Mouse (Mus musculus): Measurements from ENCODE around the gene B4galt3. TPM values are rescaled to one million over a fixed set of nuclear protein-coding genes. Genes with fewer than 3 reads are reported as not detected.
A peak's percentile ranks its signal among the peaks of the same experiment; 100 is the strongest.
"Not testable (repeated sequence)": the region's sequence is repeated elsewhere in the genome, so short reads cannot be mapped to it uniquely, and the experiment has no call there.

Gene B4galt3
- total RNA-seq, 2 experiments from 2014 or later, result 24.0 to 34.5 TPM

GRCm38 (mm10) chr1:171280250-171280915 is 10.3 kb downstream of the B4galt3 start:
- peak; percentile 25; the same call in 1 of the 2 replicates for ATAC-seq (replicated peaks; ENCODE audit: low FRiP score, low TSS enrichment, poor library complexity, severe bottlenecking)

DNA sequence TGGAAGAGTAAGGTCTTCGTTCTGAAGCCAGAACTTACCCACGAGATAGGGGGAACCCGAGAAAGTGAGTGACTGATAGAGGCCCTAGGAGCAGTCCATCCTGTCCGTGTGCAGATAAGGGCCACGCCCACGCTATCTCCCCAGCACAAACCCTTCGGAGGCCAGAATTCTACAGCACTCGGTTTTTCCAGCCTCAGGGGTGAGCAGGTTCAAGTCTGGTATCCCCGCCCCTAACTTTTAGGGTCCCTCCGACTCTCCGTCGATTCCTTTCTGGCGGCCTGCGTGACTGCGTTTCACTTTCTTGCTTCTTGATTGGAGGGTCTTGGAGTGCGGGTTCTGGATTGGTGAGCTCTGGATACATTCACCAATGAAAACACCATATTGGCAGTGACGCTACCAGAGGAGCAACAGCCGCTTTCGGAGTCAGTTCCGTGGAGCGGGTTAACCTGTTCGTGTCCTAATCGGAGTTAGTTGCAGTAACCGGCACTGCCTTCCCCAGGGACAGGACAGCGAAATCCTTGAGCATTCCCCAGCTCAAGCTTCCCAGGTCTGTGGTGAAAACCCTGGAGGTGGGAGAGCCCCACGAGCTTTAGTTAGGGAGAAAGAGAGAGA is 10.9 kb downstream of the B4galt3 start, which contains the start of gene Ppox:
Gene Ppox (minus strand): TSS at position 271 of the 612 bp plus-strand sequence.
- peak; percentile 87 for ATAC-seq (replicated peaks; ENCODE audit: low FRiP score, low TSS enrichment, poor library complexity, severe bottlenecking)

GRCm38 (mm10) chr1:171281528-171281923 is 11.4 kb downstream of the B4galt3 start:
- peak; percentile 52 for ATAC-seq (replicated peaks; ENCODE audit: low FRiP score, low TSS enrichment, poor library complexity, severe bottlenecking)

DNA sequence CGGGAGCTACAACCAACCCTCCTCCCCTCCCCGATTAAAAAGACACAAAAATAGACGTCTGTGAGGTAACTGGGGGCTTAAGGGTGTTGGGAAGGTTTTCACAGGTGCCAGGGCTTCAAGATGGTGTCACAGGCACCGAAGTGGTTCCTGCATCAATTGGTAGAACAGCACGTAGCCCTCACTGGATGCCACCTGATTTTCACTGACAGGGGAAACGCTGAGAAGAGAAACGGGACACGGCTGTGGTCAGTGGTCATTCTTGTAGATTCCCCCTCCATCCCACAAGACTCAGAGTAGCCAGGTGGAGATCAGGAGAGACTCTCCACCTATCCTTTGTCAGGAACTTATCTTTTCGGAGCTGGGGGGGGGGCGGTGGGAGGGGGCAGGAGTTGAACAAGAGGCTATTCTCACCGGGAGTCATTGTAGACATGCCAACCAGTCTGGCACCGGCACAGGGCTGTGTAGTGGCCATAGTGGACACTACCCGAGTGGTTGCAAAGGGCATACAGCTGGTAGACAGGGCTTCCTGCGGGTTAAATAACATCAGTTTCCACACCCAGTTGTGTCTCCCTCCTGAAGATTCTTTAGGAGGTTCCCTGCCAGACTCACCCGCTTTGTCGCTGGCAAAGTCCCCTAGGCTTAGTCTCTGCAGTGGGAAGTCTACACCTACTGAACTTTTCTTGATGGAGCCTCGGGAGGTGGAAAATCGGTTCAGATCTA is 12.1 kb downstream of the B4galt3 start:
- ATAC-seq (replicated peaks; ENCODE audit: low FRiP score, low TSS enrichment, poor library complexity, severe bottlenecking), result no peak

DNA sequence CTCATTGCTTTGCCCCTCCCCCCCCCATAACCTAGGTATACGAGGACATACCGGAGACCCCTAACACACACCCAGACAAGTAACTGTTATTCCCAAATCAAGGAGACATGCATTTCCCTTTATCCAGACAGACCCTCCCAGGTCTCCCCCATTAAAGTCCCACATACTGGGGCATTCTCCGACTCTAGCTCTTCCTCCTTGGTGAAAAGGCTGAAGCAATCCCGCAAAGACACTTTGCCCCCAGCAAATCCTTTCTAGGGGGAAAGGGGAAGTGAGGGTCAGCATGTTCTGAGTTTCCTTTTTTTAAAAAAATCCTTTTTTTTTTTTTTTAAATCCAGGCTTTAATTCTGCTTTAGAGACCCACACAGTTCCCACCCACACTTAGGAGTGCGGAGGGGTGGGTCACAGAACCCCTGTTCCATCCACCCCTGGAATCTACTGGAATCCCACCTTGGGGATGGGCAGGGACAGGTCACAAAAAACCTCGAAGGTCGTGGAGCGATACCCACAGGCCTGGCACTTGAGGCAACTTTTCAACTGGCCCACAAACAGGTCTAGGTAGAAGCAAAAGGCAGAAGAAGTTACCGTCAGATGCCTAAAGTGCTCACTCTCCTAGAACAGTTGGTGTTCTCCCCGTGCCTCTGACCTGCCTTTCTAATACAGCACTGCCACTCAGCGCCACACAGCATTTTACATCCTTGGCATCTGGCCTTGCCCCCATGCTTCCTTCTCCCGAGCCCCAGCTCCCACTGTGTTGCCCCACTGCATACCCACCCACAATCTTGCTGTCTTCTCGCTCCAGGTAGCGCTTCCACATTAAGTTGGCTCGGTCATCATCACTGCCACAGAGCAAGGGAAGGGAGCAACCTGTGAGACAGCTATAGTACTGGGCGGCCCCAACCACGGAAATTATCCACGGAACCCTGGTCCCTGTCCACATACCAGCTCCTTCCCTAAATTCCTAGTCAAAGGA is 13.3 kb downstream of the B4galt3 start:
- no peak for ATAC-seq (replicated peaks; ENCODE audit: low FRiP score, low TSS enrichment, poor library complexity, severe bottlenecking)

DNA sequence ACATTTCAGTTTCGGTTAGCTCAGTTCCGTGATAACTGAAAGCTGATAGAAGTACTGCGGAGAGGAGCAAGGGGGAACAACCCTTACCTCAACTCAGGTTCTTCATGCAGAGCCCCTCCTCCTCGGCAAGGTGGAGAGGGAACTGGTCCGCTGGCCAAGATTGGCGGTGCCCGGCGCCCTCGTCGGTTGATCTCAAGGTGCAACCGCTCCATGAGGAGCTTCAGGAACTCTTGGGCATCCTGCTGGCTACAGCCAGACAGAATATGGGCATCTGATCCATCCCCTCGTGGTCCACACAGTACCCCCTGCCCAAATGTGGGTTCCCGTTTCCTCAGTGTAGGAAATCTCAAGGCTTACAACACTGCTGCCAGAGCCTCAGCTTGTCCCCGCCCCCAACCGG is 14.4 kb downstream of the B4galt3 start:
- no peak for ATAC-seq (replicated peaks; ENCODE audit: low FRiP score, low TSS enrichment, poor library complexity, severe bottlenecking)

DNA sequence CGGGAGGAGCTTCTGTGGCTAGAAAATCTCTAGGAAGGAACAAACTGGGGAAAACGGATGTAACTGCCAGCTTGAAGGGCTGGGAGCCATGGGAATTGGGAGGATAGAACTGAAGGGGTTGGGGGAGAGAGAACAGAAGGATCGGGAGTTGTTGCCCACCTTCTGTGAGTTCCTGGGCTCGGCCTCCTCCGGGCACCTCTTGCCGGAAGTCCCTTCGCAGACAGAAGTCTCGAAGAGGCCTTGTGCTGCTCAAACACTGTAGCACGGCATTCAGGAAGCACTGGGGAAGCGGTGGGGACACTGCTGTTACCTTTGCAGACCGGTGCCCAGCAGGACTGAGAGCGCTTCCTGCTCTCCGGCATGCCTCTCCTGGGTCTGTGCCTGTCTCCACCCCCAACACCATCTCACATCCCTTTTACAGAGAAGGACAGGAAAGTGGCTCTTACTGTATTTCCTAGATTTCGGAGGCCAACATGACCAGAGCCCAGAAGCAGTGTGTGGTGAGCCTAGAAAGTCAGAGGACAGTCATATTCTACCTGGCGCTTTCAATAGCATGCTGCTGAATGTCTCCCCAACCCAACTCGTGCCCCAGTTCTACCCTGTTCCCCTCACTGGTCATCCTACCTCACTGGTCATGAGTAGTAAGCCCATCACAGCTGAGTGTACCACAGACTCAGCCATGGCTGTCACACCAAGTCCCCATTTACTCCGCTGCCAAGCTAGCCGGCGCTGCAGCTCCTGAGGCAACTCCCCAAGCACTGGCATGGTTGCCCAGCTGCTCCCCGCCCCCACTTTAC is 15.2 kb downstream of the B4galt3 start:
- ATAC-seq (replicated peaks; ENCODE audit: low FRiP score, low TSS enrichment, poor library complexity, severe bottlenecking), result no peak

DNA sequence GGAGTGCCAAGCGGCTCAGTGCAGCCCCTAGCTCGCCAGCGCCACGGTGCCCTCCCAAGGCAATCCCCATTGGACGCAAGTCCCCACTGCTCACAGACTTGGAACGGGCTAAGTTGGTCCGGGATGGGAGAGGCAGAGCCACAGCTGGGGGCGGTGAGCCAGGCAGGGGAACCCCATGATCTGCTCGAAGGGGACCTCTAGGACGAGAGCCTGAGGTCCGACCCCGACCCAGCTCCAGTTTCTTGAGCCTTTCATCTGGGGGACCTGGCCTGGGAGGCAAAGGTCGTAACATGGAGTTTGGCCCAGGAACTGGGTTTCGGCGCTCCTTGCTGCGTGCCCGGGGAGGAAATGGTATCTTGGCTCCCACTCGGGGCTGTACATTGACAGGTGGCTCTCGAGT is 16.4 kb downstream of the B4galt3 start:
- ATAC-seq (replicated peaks; ENCODE audit: low FRiP score, low TSS enrichment, poor library complexity, severe bottlenecking), result no peak

- peak; percentile 93 for ATAC-seq (replicated peaks; ENCODE audit: low FRiP score, low TSS enrichment, poor library complexity, severe bottlenecking)
Observed at GRCm38 (mm10) chr1:171287136-171288081, 17.3 kb downstream of the B4galt3 start, which contains the start of gene Usp21. TSS of gene Usp21 (minus strand) at chr1:171287991.

DNA sequence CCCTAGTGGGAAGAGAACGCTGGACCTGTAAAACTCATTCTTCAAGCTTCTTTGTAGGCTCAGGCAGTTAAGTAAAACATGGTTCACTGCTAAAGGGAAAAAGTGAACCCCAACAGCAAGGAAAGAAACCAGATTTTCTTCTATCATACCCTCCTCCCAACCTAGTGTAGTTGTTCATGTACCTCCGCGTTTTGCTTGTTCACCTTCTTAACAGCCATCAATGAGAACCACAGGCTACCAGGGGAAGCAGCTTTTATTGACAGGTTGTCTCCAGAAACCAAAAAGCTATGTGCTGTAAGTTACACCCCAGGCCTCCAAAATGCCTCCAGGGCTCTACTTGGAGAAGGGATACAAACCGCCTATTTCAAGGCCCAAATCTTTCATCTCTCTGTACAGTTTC is 18.2 kb downstream of the B4galt3 start:
- ATAC-seq (replicated peaks; ENCODE audit: low FRiP score, low TSS enrichment, poor library complexity, severe bottlenecking), result no peak

DNA sequence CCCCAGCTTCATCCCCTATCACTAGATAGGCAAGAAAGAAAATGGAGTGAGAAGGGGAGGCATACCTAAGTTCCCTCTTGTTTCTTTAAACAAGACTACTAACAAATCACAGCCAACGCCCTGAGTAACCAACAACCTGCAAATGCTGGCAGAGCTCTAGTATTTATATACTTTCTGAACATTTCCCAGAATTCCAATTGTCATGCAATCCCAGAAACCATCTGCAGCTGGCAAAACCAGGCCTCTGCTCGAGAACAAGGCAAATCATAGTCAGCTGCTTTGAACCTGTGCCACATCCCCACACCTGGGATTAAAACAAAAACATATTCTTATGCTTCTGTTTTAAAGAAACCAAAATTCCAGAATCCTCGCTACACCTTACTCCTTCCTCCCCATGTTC is 23.2 kb downstream of the B4galt3 start:
- no peak for ATAC-seq (replicated peaks; ENCODE audit: low FRiP score, low TSS enrichment, poor library complexity, severe bottlenecking)

DNA sequence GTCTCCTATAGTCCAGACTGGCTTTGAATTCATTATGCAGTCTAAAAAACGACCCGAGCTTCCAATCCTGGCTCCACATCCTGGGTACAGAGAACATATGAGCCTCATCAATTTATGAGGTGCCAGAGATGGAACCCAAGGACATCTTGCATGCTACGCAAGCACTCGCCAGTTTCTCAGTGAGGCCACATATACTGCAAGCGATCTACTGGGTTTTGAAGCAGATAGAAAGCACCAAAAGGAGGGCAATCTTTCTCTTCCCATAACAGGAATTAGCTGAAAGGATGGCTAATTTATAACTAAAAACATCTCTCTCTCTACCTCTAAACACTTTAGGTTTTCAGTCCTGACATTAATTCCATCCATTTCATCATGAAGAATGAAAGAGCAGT is 23.8 kb downstream of the B4galt3 start:
- ATAC-seq (replicated peaks; ENCODE audit: low FRiP score, low TSS enrichment, poor library complexity, severe bottlenecking), result no peak

- peak; percentile 94 for ATAC-seq (replicated peaks; ENCODE audit: low FRiP score, low TSS enrichment, poor library complexity, severe bottlenecking)
Observed at GRCm38 (mm10) chr1:171294298-171295062, 24.4 kb downstream of the B4galt3 start, which contains the start of gene Ufc1. TSS of gene Ufc1 (minus strand) at chr1:171295024.

DNA sequence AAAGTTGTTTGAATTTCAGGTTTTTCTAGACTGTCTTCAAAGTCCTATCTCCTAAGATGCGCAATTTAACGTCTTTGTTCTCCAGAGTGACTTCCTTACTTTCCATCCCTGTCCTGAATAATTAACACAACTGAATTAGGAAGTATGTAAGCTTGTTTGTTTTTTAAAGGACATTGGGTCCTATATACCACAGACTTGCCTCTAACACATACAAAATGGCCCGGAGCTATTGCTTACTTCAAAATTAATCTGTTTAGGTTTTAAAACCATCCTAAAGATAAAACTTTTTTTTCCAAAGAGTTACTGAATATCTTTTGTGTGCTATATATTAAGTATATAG is 24.9 kb downstream of the B4galt3 start:
- ATAC-seq (replicated peaks; ENCODE audit: low FRiP score, low TSS enrichment, poor library complexity, severe bottlenecking), result peak; percentile 40; the same call in 1 of the 2 replicates

GRCm38 (mm10) chr1:171298226-171298625 is 28.1 kb downstream of the B4galt3 start:
- no peak for ATAC-seq (replicated peaks; ENCODE audit: low FRiP score, low TSS enrichment, poor library complexity, severe bottlenecking)

DNA sequence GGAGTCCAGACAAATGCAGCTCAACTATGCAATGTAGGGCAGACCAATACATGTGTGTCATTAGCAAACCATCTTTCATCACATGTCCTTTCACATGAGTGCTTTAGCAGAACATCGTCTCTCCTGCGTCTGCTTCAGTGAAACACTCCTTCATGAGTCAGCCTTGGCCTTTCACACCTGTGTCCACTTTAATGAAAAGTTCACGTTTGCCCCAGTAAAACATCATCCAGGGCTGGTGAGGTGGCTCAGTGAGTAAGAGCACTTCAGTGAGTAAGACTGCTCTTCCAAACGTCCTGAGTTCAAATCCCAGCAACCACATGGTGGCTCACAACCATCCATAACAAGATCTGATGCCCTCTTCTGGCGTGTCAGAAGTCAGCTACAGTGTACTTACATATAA is 36.0 kb downstream of the B4galt3 start:
- ATAC-seq (replicated peaks; ENCODE audit: low FRiP score, low TSS enrichment, poor library complexity, severe bottlenecking), result not testable (repeated sequence)

DNA sequence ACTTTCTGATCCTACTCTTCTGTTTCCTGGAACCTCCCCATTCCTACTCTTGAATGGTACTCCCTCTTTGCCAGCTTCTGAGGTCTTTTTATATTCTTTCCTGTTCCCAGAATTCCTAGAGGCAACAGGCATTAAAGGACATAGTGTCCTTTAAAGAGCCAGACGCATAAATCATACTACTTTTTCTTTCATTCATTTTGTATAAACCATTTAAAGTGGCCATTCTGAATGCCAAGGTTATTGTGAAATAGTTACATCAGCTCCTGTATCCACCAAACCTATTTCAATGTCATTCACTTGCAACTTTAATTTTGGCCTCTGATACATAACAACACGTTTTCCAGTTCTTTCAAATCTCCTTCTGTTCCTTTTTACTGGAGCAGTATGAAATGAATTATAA is 39.2 kb downstream of the B4galt3 start:
- no peak for ATAC-seq (replicated peaks; ENCODE audit: low FRiP score, low TSS enrichment, poor library complexity, severe bottlenecking)
